In genomic region chr7:135609655-135610054, GRCm38 (mm10) we compare ENCODE assay signal across 11 mouse cellular contexts.
DNase-seq lines count a peak whose midpoint lies in the region; ATAC-seq lines count a peak whose summit lies in the region.
"Had no signal": no experiment of that assay in that cellular context is flagged by ENCODE, and none has a peak within 500 bp of the region (broad histone marks: within the 10 kb centered on the region; RNA-seq: fewer than 3 reads in every experiment).

No protein-coding gene starts in this region.

- no peak overlapping the region for H3K4me3 ChIP-seq in heart, embryonic 13.5 days
- H3K4me3 ChIP-seq in neural tube, embryonic 15.5 days (replicated peaks) = no peak overlapping the region
- H3K4me3 ChIP-seq: forebrain, embryonic 10.5 days had no signal

- DNase-seq in heart, adult 8-10 months (ENCODE audit: low spot score) = no peak
- no peak for DNase-seq in neural tube, embryonic 10.5 days (ENCODE audit: extremely low spot score, low spot score)
- DNase-seq in kidney, adult 9 months = peak; percentile 47
- DNase-seq in urinary bladder, postnatal 4 days (ENCODE audit: low spot score in 2 of 2) = no peak
- DNase-seq in urinary bladder, postnatal 14 days (ENCODE audit: low spot score) = no peak
- DNase-seq: cerebellum, adult 8-10 months had no signal

- peaks cover 25% of the 10 kb centered on the region for H3K27me3 ChIP-seq in heart, embryonic 13.5 days (replicated peaks)
- H3K27me3 ChIP-seq in neural tube, embryonic 15.5 days (replicated peaks) = no peaks in the 10 kb centered on the region
- H3K27me3 ChIP-seq: CH12.LX had no signal

- H3K9ac ChIP-seq in heart, embryonic 13.5 days = no peak overlapping the region
- H3K9ac ChIP-seq in neural tube, embryonic 15.5 days (replicated peaks) = no peak overlapping the region

- H3K9me3 ChIP-seq in heart, embryonic 13.5 days = no peaks in the 10 kb centered on the region; the same call in 1 of the 2 replicates
- no peaks in the 10 kb centered on the region for H3K9me3 ChIP-seq in neural tube, embryonic 15.5 days (replicated peaks)
- H3K9me3 ChIP-seq: forebrain, embryonic 10.5 days had no signal

- H3K4me2 ChIP-seq in heart, embryonic 13.5 days = peak overlapping the region; percentile 21
- H3K4me2 ChIP-seq in neural tube, embryonic 15.5 days = no peak overlapping the region

- peaks cover 40% of the 10 kb centered on the region for H3K4me1 ChIP-seq in heart, embryonic 13.5 days
- H3K4me1 ChIP-seq in neural tube, embryonic 15.5 days = peaks cover 24% of the 10 kb centered on the region

- H3K27ac ChIP-seq in heart, embryonic 13.5 days (replicated peaks) = peak overlapping the region; percentile 56; the same call in 1 of the 2 replicates
- no peak overlapping the region for H3K27ac ChIP-seq in neural tube, embryonic 15.5 days (replicated peaks)
- H3K27ac ChIP-seq: forebrain, embryonic 10.5 days had no signal

- WGBS in heart, embryonic 13.5 days = 35% methylated on average over 7 of the region's 7 CpGs
- 46% methylated on average over 7 of the region's 7 CpGs for WGBS in neural tube, embryonic 15.5 days

- ATAC-seq in heart, embryonic 13.5 days (ENCODE audit: extremely low read depth, insufficient number of reproducible peaks, low FRiP score, low TSS enrichment) = no peak
- ATAC-seq in neural tube, embryonic 15.5 days (ENCODE audit: low FRiP score) = 0 out of 2 replicates have a peak, but pooled peaks have one; percentile 28
- no peak for ATAC-seq in erythroblast, adult 5-6 weeks (replicated peaks; ENCODE audit: low FRiP score, poor library complexity, severe bottlenecking)

- no peaks in the 10 kb centered on the region for H3K36me3 ChIP-seq in heart, embryonic 13.5 days
- no peaks in the 10 kb centered on the region for H3K36me3 ChIP-seq in neural tube, embryonic 15.5 days
- H3K36me3 ChIP-seq: forebrain, embryonic 10.5 days had no signal
